Mouse (Mus musculus) CH12.LX (cell line): ENCODE results near the gene Cep83. TPM values are rescaled to one million over a fixed set of nuclear protein-coding genes. Genes with fewer than 3 reads are reported as not detected.

Experiments
- DNase-seq: peaks from one replicate; pipeline ENCODE4 v3.0.0-alpha.2; 2013; ENCODE audit errors: extremely low read depth
- H3K27ac ChIP-seq: 2 replicates; pipeline ENCODE4 v1.5.1; 2012; ENCODE audit warnings: low read depth, mild to moderate bottlenecking, control low read depth, moderate library complexity; ENCODE audit not compliant: insufficient read depth
- H3K27me3 ChIP-seq: replicated peaks from 2 replicates; pipeline ENCODE3; 2012; ENCODE audit warnings: inconsistent platforms
- H3K36me3 ChIP-seq, 2 experiments: replicated peaks in 1 of 2; 2 replicates each; pipeline versions ENCODE3 to v1.6.1; 2012; ENCODE audit warnings: inconsistent platforms in 1 of 2, low read length in 1 of 2, mild to moderate bottlenecking in 1 of 2, mixed read lengths in 1 of 2, moderate library complexity in 1 of 2; ENCODE audit not compliant: control insufficient read depth in 1 of 2, insufficient read depth in 1 of 2
- H3K4me1 ChIP-seq, 2 experiments: 2 replicates each; pipeline ENCODE4 v1.6.1; 2012; ENCODE audit warnings: inconsistent platforms in 1 of 2, moderate library complexity in 1 of 2; ENCODE audit not compliant: insufficient read depth in 2 of 2, control insufficient read depth in 1 of 2
- H3K4me2 ChIP-seq: 2 replicates; pipeline ENCODE4 v1.6.1; 2012; ENCODE audit warnings: low read depth, mild to moderate bottlenecking, control low read depth; ENCODE audit not compliant: poor library complexity, insufficient read depth, severe bottlenecking
- H3K4me3 ChIP-seq, 3 experiments: fragments of 150-350 bp in 1 of 3; sonication (generic) in 1 of 3; replicated peaks in 1 of 3; 2 replicates each; pipeline versions ENCODE3 to v1.5.1; 2011 to 2012; ENCODE audit warnings: low read depth in 2 of 3, low read length in 2 of 3, mild to moderate bottlenecking in 2 of 3, moderate library complexity in 2 of 3, control low read depth in 1 of 3, improper control_type of control experiment in 1 of 3, inconsistent platforms in 1 of 3, mixed read lengths in 1 of 3; ENCODE audit not compliant: poor library complexity in 1 of 3
- H3K79me2 ChIP-seq: replicated peaks from 2 replicates; pipeline ENCODE4 v1.6.1; 2012; ENCODE audit warnings: mild to moderate bottlenecking, moderate library complexity; ENCODE audit not compliant: control insufficient read depth, poor library complexity, insufficient read depth, severe bottlenecking; ENCODE audit errors: extremely low read depth
- H3K9ac ChIP-seq: 2 replicates; pipeline ENCODE4 v1.6.1; 2012; ENCODE audit warnings: low read depth, mild to moderate bottlenecking, control low read depth, moderate library complexity; ENCODE audit not compliant: insufficient read depth
- H3K9me3 ChIP-seq: replicated peaks from 2 replicates; pipeline ENCODE3; 2012; ENCODE audit warnings: low read length, inconsistent platforms, mixed read lengths
- BHLHE40 ChIP-seq: IDR thresholded peaks from 2 replicates; pipeline ENCODE4 v1.6.1; 2011; ENCODE audit warnings: mild to moderate bottlenecking, low read depth, low read length, improper control_type of control experiment
- CHD1 ChIP-seq: IDR thresholded peaks from 2 replicates; pipeline ENCODE4 v1.6.1; 2012; ENCODE audit warnings: low read depth, low read length, improper control_type of control experiment, inconsistent platforms
- CHD2 ChIP-seq: IDR thresholded peaks from 2 replicates; pipeline ENCODE4 v1.6.1; 2011; ENCODE audit warnings: low read length, improper control_type of control experiment
- CTCF ChIP-seq, 2 experiments: IDR thresholded peaks in 1 of 2; conservative IDR thresholded peaks in 1 of 2; 2 replicates each; pipeline ENCODE4 v1.5.1; 2011 to 2012; ENCODE audit warnings: low read depth in 2 of 2, low read length in 2 of 2, improper control_type of control experiment in 1 of 2, inconsistent platforms in 1 of 2, mild to moderate bottlenecking in 1 of 2, moderate library complexity in 1 of 2
- E2F4 ChIP-seq: IDR thresholded peaks from 2 replicates; pipeline ENCODE4 v1.6.1; 2011; ENCODE audit warnings: low read depth, low read length, improper control_type of control experiment; ENCODE audit not compliant: insufficient replicate concordance
- ELF1 ChIP-seq: IDR thresholded peaks from 2 replicates; pipeline ENCODE4 v1.6.1; 2014; ENCODE audit warnings: low read depth, mild to moderate bottlenecking, inconsistent platforms, low read length, improper control_type of control experiment
- EP300 ChIP-seq: IDR thresholded peaks from 2 replicates; pipeline ENCODE4 v1.6.1; 2011; ENCODE audit warnings: low read length, improper control_type of control experiment
- GABPA ChIP-seq: IDR thresholded peaks from 2 replicates; pipeline ENCODE4 v1.6.1; 2012; ENCODE audit warnings: low read depth, low read length, improper control_type of control experiment, inconsistent platforms; ENCODE audit not compliant: insufficient replicate concordance
- HCFC1 ChIP-seq: IDR thresholded peaks from 2 replicates; pipeline ENCODE4 v1.6.1; 2012; ENCODE audit warnings: low read depth, mild to moderate bottlenecking, inconsistent platforms, low read length, improper control_type of control experiment
- IRF4 ChIP-seq: IDR thresholded peaks from 2 replicates; pipeline ENCODE4 v1.6.1; 2014; ENCODE audit warnings: low read depth, mild to moderate bottlenecking, inconsistent platforms, low read length, improper control_type of control experiment
- JUN ChIP-seq: IDR thresholded peaks from 2 replicates; pipeline ENCODE4 v1.6.1; 2011; ENCODE audit warnings: low read depth, mild to moderate bottlenecking, low read length, improper control_type of control experiment, moderate library complexity; ENCODE audit not compliant: insufficient read depth
- JUND ChIP-seq: conservative IDR thresholded peaks from 2 replicates; pipeline ENCODE4 v1.6.1; 2011; ENCODE audit warnings: low read depth, low read length, improper control_type of control experiment
- KAT2A ChIP-seq: IDR thresholded peaks from 2 replicates; pipeline ENCODE4 v1.6.1; 2012; ENCODE audit warnings: low read length, improper control_type of control experiment, inconsistent platforms; ENCODE audit not compliant: insufficient replicate concordance
- MAFK ChIP-seq: IDR thresholded peaks from 2 replicates; pipeline ENCODE4 v1.6.1; 2011; ENCODE audit warnings: low read length, improper control_type of control experiment; ENCODE audit not compliant: insufficient replicate concordance
- MAX ChIP-seq: IDR thresholded peaks from 2 replicates; pipeline ENCODE4 v1.6.1; 2011; ENCODE audit warnings: low read length, improper control_type of control experiment
- MEF2A ChIP-seq: IDR thresholded peaks from 2 replicates; pipeline ENCODE4 v1.6.1; 2014; ENCODE audit warnings: low read depth, mild to moderate bottlenecking, inconsistent platforms, low read length, improper control_type of control experiment, borderline replicate concordance
- MXI1 ChIP-seq: IDR thresholded peaks from 2 replicates; pipeline ENCODE4 v1.6.1; 2011; ENCODE audit warnings: mild to moderate bottlenecking, low read depth, low read length, improper control_type of control experiment
- NELFE ChIP-seq: IDR thresholded peaks from 2 replicates; pipeline ENCODE4 v1.6.1; 2011; ENCODE audit warnings: low read depth, low read length, improper control_type of control experiment
- PAX5 ChIP-seq: IDR thresholded peaks from 2 replicates; pipeline ENCODE4 v1.6.1; 2012; ENCODE audit warnings: low read length, inconsistent platforms, mixed read lengths
- POLR2A ChIP-seq: IDR thresholded peaks from 2 replicates; pipeline ENCODE4 v1.6.1; 2011; ENCODE audit warnings: low read depth, mild to moderate bottlenecking, improper control_type of control experiment, low read length
- POLR2AphosphoS2 ChIP-seq: IDR thresholded peaks from 2 replicates; pipeline ENCODE4 v1.6.1; 2011; ENCODE audit warnings: low read depth, low read length, improper control_type of control experiment
- RAD21 ChIP-seq: IDR thresholded peaks from 2 replicates; pipeline ENCODE4 v1.6.1; 2011; ENCODE audit warnings: low read depth, mild to moderate bottlenecking, low read length, improper control_type of control experiment, moderate library complexity
- RCOR1 ChIP-seq: conservative IDR thresholded peaks from 2 replicates; pipeline ENCODE4 v1.6.1; 2012; ENCODE audit warnings: low read depth, mild to moderate bottlenecking, inconsistent platforms, low read length, improper control_type of control experiment
- SIN3A ChIP-seq: IDR thresholded peaks from 2 replicates; pipeline ENCODE4 v1.6.1; 2012; ENCODE audit warnings: low read length, improper control_type of control experiment, inconsistent platforms
- SMC3 ChIP-seq: IDR thresholded peaks from 2 replicates; pipeline ENCODE4 v1.6.1; 2011; ENCODE audit warnings: low read depth, low read length, improper control_type of control experiment
- TBP ChIP-seq: conservative IDR thresholded peaks from 2 replicates; pipeline ENCODE4 v1.6.1; 2011; ENCODE audit warnings: low read depth, low read length, improper control_type of control experiment
- TCF12 ChIP-seq: IDR thresholded peaks from 2 replicates; pipeline ENCODE4 v1.6.1; 2014; ENCODE audit warnings: low read depth, mild to moderate bottlenecking, inconsistent platforms, low read length, improper control_type of control experiment
- UBTF ChIP-seq: IDR thresholded peaks from 2 replicates; pipeline ENCODE4 v1.6.1; 2012; ENCODE audit warnings: low read depth, mild to moderate bottlenecking, inconsistent platforms, low read length, improper control_type of control experiment, moderate library complexity
- ZC3H11A ChIP-seq: IDR thresholded peaks from 2 replicates; pipeline ENCODE4 v1.6.1; 2012; ENCODE audit warnings: low read depth, mild to moderate bottlenecking, inconsistent platforms, low read length, improper control_type of control experiment
- ZKSCAN1 ChIP-seq: IDR thresholded peaks from 2 replicates; pipeline ENCODE4 v1.6.1; 2012; ENCODE audit warnings: low read depth, inconsistent platforms, low read length, improper control_type of control experiment, borderline replicate concordance
- ZNF384 ChIP-seq: IDR thresholded peaks from 2 replicates; pipeline ENCODE4 v1.6.1; 2012; ENCODE audit warnings: low read depth, low read length, improper control_type of control experiment, inconsistent platforms
- dilution Hi-C: fragments of 300-500 bp; cut with MboI; formaldehyde crosslinking; loops from 2 replicates; pipeline ENCODE4 v1.14.3; 2020; ENCODE audit warnings: low sequenced_read_pairs; ENCODE audit not compliant: extremely low pct_unique_long_range_greater_than_20kb, extremely low pct_ligation_motif_present
- in situ Hi-C: fragments of 300-500 bp; cut with MboI; formaldehyde crosslinking; loops from 3 replicates; pipeline ENCODE4 v1.14.3; 2019; ENCODE audit warnings: low sequenced_read_pairs, low pct_ligation_motif_present, low pct_unique_long_range_greater_than_20kb, mixed read lengths
- polyA plus RNA-seq: library from polyadenylated mRNA; unstranded; fragments of >175 nt; gene quantifications from 2 replicates; pipeline ENCODE4 v1.2.1, GENCODE M21; 2012; ENCODE audit warnings: low read depth; ENCODE audit not compliant: insufficient read length
- total RNA-seq, 2 experiments: library from RNA; depleted of rRNA; stranded (reverse); fragments of 300-350 nt in 1 of 2; fragments of >200 nt in 1 of 2; gene quantifications; 2 replicates each; pipeline ENCODE4 v1.2.3; 2012 to 2014

Cep83 gene
- total and polyA plus RNA-seq, 3 experiments, result 17.7 to 44.0 (median 32.1) TPM

- TF ChIP-seq MXI1, result 0 out of 2 replicates have a peak, but pooled peaks have one; percentile 76
- TF ChIP-seq RCOR1, result 0 out of 2 replicates have a peak, but pooled peaks have one; percentile 15
- TF ChIP-seq MAX, result peak; percentile 84
- TF ChIP-seq TBP, result no peak
- no peak for TF ChIP-seq JUND
- no peak for TF ChIP-seq JUN
- 0 out of 2 replicates have a peak, but pooled peaks have one; percentile 57 for TF ChIP-seq CHD1
- peak; percentile 1; the same call in 1 of the 2 replicates for TF ChIP-seq SIN3A
- in situ Hi-C loops (no loop called here), dilution Hi-C loops (no loop called here)
- peak; percentile 49 for DNase-seq
- H3K4me2 ChIP-seq, result peak overlapping the region; percentile 58
- no peaks in the 10 kb centered on the region for H3K27me3 ChIP-seq
- peak overlapping the region; percentile 97 for H3K27ac ChIP-seq
- peaks cover 5% of the 10 kb centered on the region; the same call in 1 of the 2 replicates for H3K79me2 ChIP-seq
- H3K36me3 ChIP-seq, result peaks cover 22 to 44% of the 10 kb centered on the region in 2 experiments
- H3K9me3 ChIP-seq, result peaks cover 2% of the 10 kb centered on the region
- H3K4me3 ChIP-seq, result peak overlapping the region; percentile 3 to 47 (median 23)
- peaks cover 29 to 87% of the 10 kb centered on the region in 2 experiments for H3K4me1 ChIP-seq
- H3K9ac ChIP-seq, result peak overlapping the region; percentile 20; the same call in 1 of the 2 replicates
Observed at GRCm38 (mm10) chr10:94828734-94829230, 140.3 kb downstream of the Cep83 start.

- in situ Hi-C loops, result no loop called here
- Histone ChIP-seq H3K27me3 (no peaks in the 10 kb centered on the region), H3K79me2 (0 out of 2 replicates have a peak, but pooled peaks cover 5% of the 10 kb centered on the region), H3K4me3 (peak overlapping the region; percentile 3 to 47 (median 23)), H3K4me2 (peak overlapping the region; percentile 58), H3K9me3 (peaks cover 2% of the 10 kb centered on the region), H3K9ac (peak overlapping the region; percentile 81), H3K4me1 (peaks cover 29 to 81% of the 10 kb centered on the region in 2 experiments), H3K36me3 (peaks cover 26 to 49% of the 10 kb centered on the region in 2 experiments), H3K27ac (peak overlapping the region; percentile 97)
- dilution Hi-C loops, result no loop called here
- peak; percentile 90 for DNase-seq
- TF ChIP-seq E2F4 (no peak), KAT2A (no peak), POLR2AphosphoS2 (no peak), EP300 (peak; percentile 65), BHLHE40 (peak; percentile 77), TCF12 (peak; percentile 76), IRF4 (peak; percentile 92), CTCF (conservative IDR thresholded peaks at IDR 0.05 in 1 of 2, IDR thresholded peaks at IDR 0.05 in 1 of 2; ENCODE audit: low read depth in 2 of 2, low read length in 2 of 2) (no peak), MAFK (no peak), MAX (no peak; the same call in 1 of the 2 replicates), SIN3A (no peak), HCFC1 (peak; percentile 41; the same call in 1 of the 2 replicates), PAX5 (no peak), GABPA (no peak), ZC3H11A (no peak), CHD1 (no peak; the same call in 1 of the 2 replicates), JUN (no peak), MXI1 (no peak), SMC3 (0 out of 2 replicates have a peak, but pooled peaks have one; percentile 6), ZKSCAN1 (no peak), JUND (no peak), CHD2 (0 out of 2 replicates have a peak, but pooled peaks have one; percentile 46), RAD21 (no peak; the same call in 1 of the 2 replicates), UBTF (no peak), NELFE (no peak; the same call in 1 of the 2 replicates), RCOR1 (0 out of 2 replicates have a peak, but pooled peaks have one; percentile 2), ZNF384 (no peak), MEF2A (peak; percentile 75), ELF1 (peak; percentile 73), POLR2A (no peak), TBP (no peak)
Observed at GRCm38 (mm10) chr10:94829407-94829806, 141.0 kb downstream of the Cep83 start.
